Mouse (Mus musculus): Measurements from ENCODE around the gene Rgs7bp. TPM values are rescaled to one million over a fixed set of nuclear protein-coding genes. Genes with fewer than 3 reads are reported as not detected.

Gene Rgs7bp
- 2.5 TPM in 2 replicates for polyA plus RNA-seq (2015; fragmentation: Nextera tagmentation; extraction: Ambion mirVana)

DNA sequence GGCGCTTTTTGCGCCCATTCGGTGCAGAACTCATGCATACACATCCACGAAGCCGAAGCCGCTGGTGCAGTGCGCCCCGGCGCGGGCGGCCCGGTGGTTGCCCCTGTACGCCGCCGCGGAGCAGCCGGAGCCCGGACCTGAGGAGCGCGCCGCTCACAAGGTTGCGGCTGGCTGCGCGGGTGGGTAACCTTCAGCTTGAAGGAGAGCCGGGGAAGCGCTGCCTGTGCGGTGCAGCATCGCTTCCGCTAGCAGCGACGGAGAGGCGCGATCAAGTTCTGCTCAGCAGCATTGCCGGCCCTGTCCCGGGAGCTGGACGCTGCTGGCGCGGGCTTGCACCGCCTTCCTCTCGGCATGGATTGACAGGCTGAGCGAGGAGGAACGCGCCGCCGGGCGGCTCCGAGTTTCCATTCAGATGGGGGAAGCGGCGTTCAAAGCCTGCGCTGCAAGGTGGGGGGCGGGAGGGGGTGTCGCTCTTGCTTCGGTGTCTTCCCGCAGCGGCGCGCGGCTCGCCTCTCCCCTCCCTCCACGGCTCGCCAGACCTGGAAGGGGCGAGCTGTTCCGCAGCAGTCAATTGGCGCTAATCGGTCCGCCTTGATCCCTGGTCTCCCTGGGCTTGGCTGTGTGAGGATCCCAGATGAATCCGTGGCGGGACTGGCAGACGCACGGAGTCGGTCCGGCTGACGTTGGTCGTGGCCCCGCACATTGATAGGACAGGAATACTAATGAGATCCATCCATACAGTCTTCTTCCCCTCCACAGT lies at the start of gene Rgs7bp:
Gene Rgs7bp, minus strand, starts transcription at position 750 of the 760 bp plus-strand sequence.
- H3K9ac ChIP-seq = peak within 1 kb of the TSS; percentile 59
- H3K4me1 ChIP-seq = peaks cover 19% of the 10 kb centered on the region
- WGBS = under 1% methylated on average over 74 of the region's 75 CpGs
- H3K27ac ChIP-seq = peak within 1 kb of the TSS; percentile 66
- H3K27me3 ChIP-seq = peaks cover 47% of the 10 kb centered on the region
- H3K4me2 ChIP-seq = peak within 1 kb of the TSS; percentile 97
- H3K4me3 ChIP-seq (replicated peaks) = peak within 1 kb of the TSS; percentile 64
- ATAC-seq (replicated peaks; ENCODE audit: low FRiP score) = peak; percentile 89
- no peaks in the 10 kb centered on the region for H3K36me3 ChIP-seq
- H3K9me3 ChIP-seq (replicated peaks) = no peaks in the 10 kb centered on the region

GRCm38 (mm10) chr13:105104385-105104784 lies 49.7 kb upstream of the Rgs7bp start:
- WGBS = 73% methylated on average over 2 of the region's 2 CpGs
- Histone ChIP-seq H3K9ac (no peak overlapping the region), H3K4me2 (no peak overlapping the region), H3K4me1 (no peaks in the 10 kb centered on the region), H3K36me3 (no peaks in the 10 kb centered on the region), H3K27me3 (no peaks in the 10 kb centered on the region), H3K27ac (no peak overlapping the region), H3K9me3 (replicated peaks) (no peaks in the 10 kb centered on the region), H3K4me3 (replicated peaks) (no peak overlapping the region)
- ATAC-seq (replicated peaks; ENCODE audit: low FRiP score) = no peak

- no peak overlapping the region for H3K4me3 ChIP-seq (replicated peaks)
- H3K9ac ChIP-seq = no peak overlapping the region
- WGBS = 62% methylated on average over 4 of the region's 4 CpGs
- no peaks in the 10 kb centered on the region for H3K36me3 ChIP-seq
- no peaks in the 10 kb centered on the region for H3K4me1 ChIP-seq
- H3K4me2 ChIP-seq = no peak overlapping the region
- peak; percentile 73; the same call in 1 of the 2 replicates for ATAC-seq (replicated peaks; ENCODE audit: low FRiP score)
- H3K27ac ChIP-seq = no peak overlapping the region
- H3K9me3 ChIP-seq (replicated peaks) = no peaks in the 10 kb centered on the region
- no peaks in the 10 kb centered on the region for H3K27me3 ChIP-seq
Measured at GRCm38 (mm10) chr13:105100705-105101104, 46.0 kb upstream of the Rgs7bp start.

- Histone ChIP-seq H3K27ac (no peak overlapping the region), H3K4me3 (replicated peaks) (no peak overlapping the region), H3K9me3 (replicated peaks) (no peaks in the 10 kb centered on the region), H3K9ac (no peak overlapping the region), H3K4me2 (no peak overlapping the region), H3K4me1 (no peaks in the 10 kb centered on the region), H3K27me3 (no peaks in the 10 kb centered on the region), H3K36me3 (no peaks in the 10 kb centered on the region)
- ATAC-seq (replicated peaks; ENCODE audit: low FRiP score) = no peak
- WGBS = 88% methylated on average over 2 of the region's 2 CpGs
Measured at GRCm38 (mm10) chr13:105096316-105096715, 41.6 kb upstream of the Rgs7bp start.

DNA sequence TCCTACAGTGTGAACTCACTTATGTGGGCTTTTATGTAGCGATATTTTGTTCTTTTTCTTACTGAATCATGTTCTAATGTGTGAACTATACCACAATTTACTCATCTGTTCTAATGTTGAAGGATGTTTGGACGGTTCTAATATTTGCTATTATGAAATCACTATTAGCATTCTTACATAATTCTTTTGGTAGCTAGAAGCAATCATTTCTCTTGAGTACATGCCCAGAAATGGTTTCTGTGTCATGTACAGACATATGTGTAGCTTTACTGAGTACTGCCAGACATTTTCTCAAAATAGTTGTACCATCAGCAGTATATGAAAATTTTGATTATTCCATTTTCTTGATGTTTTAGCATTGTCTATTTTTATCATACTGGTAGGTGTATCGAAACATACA lies 34.5 kb upstream of the Rgs7bp start:
- ATAC-seq (replicated peaks; ENCODE audit: low FRiP score) = no peak
- no peaks in the 10 kb centered on the region for H3K27me3 ChIP-seq
- H3K9me3 ChIP-seq (replicated peaks) = no peaks in the 10 kb centered on the region
- 89% methylated on average over 3 of the region's 3 CpGs for WGBS
- H3K4me3 ChIP-seq (replicated peaks) = no peak overlapping the region
- no peaks in the 10 kb centered on the region for H3K36me3 ChIP-seq
- no peaks in the 10 kb centered on the region for H3K4me1 ChIP-seq
- no peak overlapping the region for H3K4me2 ChIP-seq
- H3K27ac ChIP-seq = no peak overlapping the region
- no peak overlapping the region for H3K9ac ChIP-seq

DNA sequence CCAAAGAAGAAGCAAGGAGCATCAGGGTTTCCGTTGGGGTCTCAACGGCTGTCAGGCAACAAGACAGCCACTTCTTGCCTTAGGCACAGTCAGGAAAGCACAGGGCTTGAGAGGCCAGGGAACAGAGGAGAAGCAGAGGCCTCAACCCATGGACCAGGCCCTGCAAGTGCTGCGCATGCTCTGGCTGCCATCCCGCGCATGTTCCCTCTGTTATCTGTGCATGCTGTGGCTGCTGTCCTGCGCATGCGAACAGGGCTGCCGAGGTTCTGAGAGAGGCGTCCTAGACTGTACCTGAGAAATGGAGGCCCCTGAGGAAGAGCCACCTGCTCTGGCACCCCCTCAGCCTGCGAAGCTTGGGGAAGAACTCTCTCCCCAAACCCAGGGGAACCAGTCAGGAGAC lies 27.1 kb upstream of the Rgs7bp start, which contains the start of gene 4933425L06Rik:
Gene 4933425L06Rik, plus strand, starts transcription at position 261 of the 400 bp plus-strand sequence.
- H3K4me2 ChIP-seq = no peak within 1 kb of the TSS
- H3K9me3 ChIP-seq (replicated peaks) = no peaks in the 10 kb centered on the region
- no peaks in the 10 kb centered on the region for H3K4me1 ChIP-seq
- no peak for ATAC-seq (replicated peaks; ENCODE audit: low FRiP score)
- H3K27ac ChIP-seq = no peak within 1 kb of the TSS
- no peak within 1 kb of the TSS for H3K4me3 ChIP-seq (replicated peaks)
- no peaks in the 10 kb centered on the region for H3K36me3 ChIP-seq
- WGBS = 91% methylated on average over 10 of the region's 10 CpGs
- no peak within 1 kb of the TSS for H3K9ac ChIP-seq
- no peaks in the 10 kb centered on the region for H3K27me3 ChIP-seq

DNA sequence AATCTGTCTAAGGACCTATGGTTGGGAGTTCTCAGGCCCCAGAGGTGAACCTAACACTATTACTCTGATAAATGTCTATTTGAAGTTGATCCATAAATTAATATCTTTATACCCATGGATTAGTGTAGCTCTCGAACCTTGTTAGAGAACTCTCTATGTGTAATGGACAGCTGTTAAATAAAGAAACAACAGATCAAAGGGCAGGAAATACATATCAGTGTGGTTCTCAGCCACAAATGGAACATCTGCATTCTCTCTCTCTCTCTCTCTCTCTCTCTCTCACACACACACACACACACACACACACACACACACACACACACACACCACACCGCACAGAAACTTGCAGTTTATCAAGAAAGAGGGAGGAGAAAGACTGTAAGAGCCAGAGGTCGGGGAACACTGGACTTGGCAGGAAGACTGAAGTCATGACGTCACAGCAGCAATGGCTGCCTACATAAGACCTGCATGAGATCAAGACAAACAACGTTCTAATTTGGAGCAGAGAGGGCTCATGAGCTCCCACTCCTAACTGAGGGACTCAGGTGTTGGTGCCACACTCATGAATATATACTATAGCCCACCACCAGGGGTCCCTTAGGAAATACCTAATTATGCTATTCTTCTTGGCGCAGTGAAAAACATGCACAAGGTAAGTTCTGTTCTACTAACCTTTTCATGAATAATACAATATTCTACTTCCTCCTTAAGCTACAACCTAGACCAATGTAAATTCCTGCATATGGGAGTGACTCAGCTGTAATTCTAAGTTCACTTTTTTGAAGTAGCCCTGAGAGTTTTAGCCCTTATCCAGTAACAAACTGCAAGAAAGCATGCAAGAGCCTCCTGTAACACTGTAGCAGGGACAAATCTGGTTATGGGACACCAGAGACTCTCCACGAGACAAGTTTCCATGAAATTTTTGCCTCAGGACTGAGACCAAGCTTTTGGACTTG lies 12.4 kb upstream of the Rgs7bp start:
- H3K36me3 ChIP-seq = no peaks in the 10 kb centered on the region
- H3K4me2 ChIP-seq = no peak overlapping the region
- no peak for ATAC-seq (replicated peaks; ENCODE audit: low FRiP score)
- H3K4me3 ChIP-seq (replicated peaks) = no peak overlapping the region
- no peak overlapping the region for H3K27ac ChIP-seq
- no peaks in the 10 kb centered on the region for H3K4me1 ChIP-seq
- H3K9ac ChIP-seq = no peak overlapping the region
- WGBS = 62% methylated on average over 7 of the region's 7 CpGs
- H3K27me3 ChIP-seq = no peaks in the 10 kb centered on the region
- no peaks in the 10 kb centered on the region for H3K9me3 ChIP-seq (replicated peaks)

- no peak overlapping the region for H3K4me2 ChIP-seq
- no peak overlapping the region for H3K9ac ChIP-seq
- H3K27me3 ChIP-seq = no peaks in the 10 kb centered on the region
- H3K27ac ChIP-seq = no peak overlapping the region
- no peaks in the 10 kb centered on the region for H3K4me1 ChIP-seq
- no peak overlapping the region for H3K4me3 ChIP-seq (replicated peaks)
- no peaks in the 10 kb centered on the region for H3K9me3 ChIP-seq (replicated peaks)
- H3K36me3 ChIP-seq = no peaks in the 10 kb centered on the region
- ATAC-seq (replicated peaks; ENCODE audit: low FRiP score) = no peak
Measured at GRCm38 (mm10) chr13:105066119-105066518, 11.4 kb upstream of the Rgs7bp start.

DNA sequence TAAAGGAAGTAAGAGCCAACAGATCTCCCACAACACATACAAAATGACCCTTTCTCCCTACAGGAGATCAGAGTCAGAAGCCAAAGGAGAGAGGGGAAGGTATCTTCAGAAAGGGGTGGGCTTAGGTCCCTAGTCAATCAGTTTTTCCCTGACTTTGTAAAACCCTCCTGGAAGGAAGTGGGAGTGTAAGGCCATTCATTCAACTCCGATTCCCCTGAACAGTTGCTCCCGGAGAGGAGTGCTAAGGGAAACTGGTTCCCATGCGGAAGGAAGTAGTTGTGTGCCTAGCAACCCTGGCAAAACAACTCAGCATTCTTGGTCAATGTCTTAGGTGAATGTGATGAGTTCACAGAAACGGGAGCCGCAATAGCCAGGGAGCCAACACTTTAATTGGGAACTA lies 644 bp upstream of the Rgs7bp start:
- H3K9ac ChIP-seq = no peak overlapping the region
- no peaks in the 10 kb centered on the region for H3K36me3 ChIP-seq
- 18% methylated on average over 5 of the region's 5 CpGs for WGBS
- ATAC-seq (replicated peaks; ENCODE audit: low FRiP score) = peak; percentile 22; the same call in 1 of the 2 replicates
- peaks cover 19% of the 10 kb centered on the region for H3K4me1 ChIP-seq
- H3K4me3 ChIP-seq (replicated peaks) = peak overlapping the region; percentile 64
- peak overlapping the region; percentile 97 for H3K4me2 ChIP-seq
- H3K9me3 ChIP-seq (replicated peaks) = no peaks in the 10 kb centered on the region
- peaks cover 47% of the 10 kb centered on the region for H3K27me3 ChIP-seq
- H3K27ac ChIP-seq = peak overlapping the region; percentile 66

GRCm38 (mm10) chr13:105054941-105055309 lies 195 bp upstream of the Rgs7bp start:
- Histone ChIP-seq H3K9ac (peak overlapping the region; percentile 59; the same call in 1 of the 2 replicates), H3K4me1 (peaks cover 19% of the 10 kb centered on the region)

DNA sequence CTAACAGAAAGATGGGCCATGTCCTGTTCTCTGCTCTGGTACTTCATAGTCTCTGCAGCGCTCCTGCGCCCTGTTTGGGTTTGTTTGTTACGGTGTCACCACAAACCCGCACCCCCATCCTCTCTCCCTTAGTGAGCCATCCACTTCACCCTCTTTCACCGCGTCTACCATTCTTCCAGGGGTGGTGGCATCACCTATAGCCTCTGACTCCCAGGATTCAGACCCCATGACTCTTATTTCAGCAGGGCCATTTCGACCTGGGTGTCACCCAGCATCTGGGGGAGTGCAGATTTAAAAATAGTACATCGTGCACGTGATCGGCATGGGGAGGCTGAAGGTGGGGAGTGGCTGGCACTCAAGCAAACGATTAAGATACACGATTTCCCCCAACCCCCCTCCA lies 1.1 kb downstream of the Rgs7bp start:
- Histone ChIP-seq H3K36me3 (no peaks in the 10 kb centered on the region), H3K27ac (0 out of 2 replicates have a peak overlapping the region, but pooled peaks have one; percentile 66), H3K9ac (peak overlapping the region; percentile 59), H3K9me3 (replicated peaks) (no peaks in the 10 kb centered on the region), H3K4me2 (peak overlapping the region; percentile 97), H3K4me3 (replicated peaks) (peak overlapping the region; percentile 64), H3K27me3 (peaks cover 45% of the 10 kb centered on the region), H3K4me1 (peaks cover 19% of the 10 kb centered on the region)
- WGBS = 3% methylated on average over 12 of the region's 12 CpGs
- 0 out of 2 replicates have a peak, but pooled peaks have one; percentile 9 for ATAC-seq (replicated peaks; ENCODE audit: low FRiP score)

More at GRCm38 (mm10) chr13:105054941-105055309, 195 bp upstream of the Rgs7bp start:
- H3K27me3 ChIP-seq = peaks cover 47% of the 10 kb centered on the region
- H3K9me3 ChIP-seq (replicated peaks) = no peaks in the 10 kb centered on the region
- WGBS = 3% methylated on average over 8 of the region's 8 CpGs
- peak overlapping the region; percentile 66 for H3K27ac ChIP-seq
- peak overlapping the region; percentile 97 for H3K4me2 ChIP-seq
- ATAC-seq (replicated peaks; ENCODE audit: low FRiP score) = peak; percentile 38
- no peaks in the 10 kb centered on the region for H3K36me3 ChIP-seq
- peak overlapping the region; percentile 64 for H3K4me3 ChIP-seq (replicated peaks)

DNA sequence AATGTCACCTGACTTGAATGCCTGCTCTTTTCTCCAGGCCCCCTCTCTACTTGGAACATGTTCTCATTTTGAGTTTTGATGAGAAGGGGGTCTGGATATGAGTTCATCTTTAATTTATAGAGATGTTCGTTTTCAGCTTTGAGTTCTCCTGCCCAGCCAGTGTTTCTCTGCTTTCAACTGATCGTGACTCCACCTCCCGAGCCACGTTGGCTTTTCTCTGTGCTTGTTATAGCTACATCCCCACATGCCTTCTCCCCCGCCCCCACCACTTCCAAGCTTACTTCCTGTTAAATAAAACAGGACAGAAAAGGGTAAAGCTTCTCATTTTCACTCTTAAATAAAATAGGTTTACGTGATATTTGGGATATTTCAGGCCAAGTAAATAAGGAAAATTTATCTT lies 3.3 kb downstream of the Rgs7bp start:
- no peak overlapping the region for H3K9ac ChIP-seq
- no peak overlapping the region for H3K4me2 ChIP-seq
- H3K4me1 ChIP-seq = peaks cover 19% of the 10 kb centered on the region
- no peaks in the 10 kb centered on the region for H3K36me3 ChIP-seq
- H3K9me3 ChIP-seq (replicated peaks) = no peaks in the 10 kb centered on the region
- no peak overlapping the region for H3K4me3 ChIP-seq (replicated peaks)
- H3K27ac ChIP-seq = no peak overlapping the region
- WGBS = 45% methylated on average over 6 of the region's 6 CpGs
- no peak for ATAC-seq (replicated peaks; ENCODE audit: low FRiP score)
- H3K27me3 ChIP-seq = peaks cover 33% of the 10 kb centered on the region

All from kidney, embryonic 15.5 days (tissue).